Mouse (Mus musculus): ENCODE measurements around the gene Sigirr. TPM values are rescaled to one million over a fixed set of nuclear protein-coding genes. Genes with fewer than 3 reads are reported as not detected.

Gene Sigirr
- polyA plus RNA-seq, 1 experiment from 2014 or later: 2.3 TPM

DNA sequence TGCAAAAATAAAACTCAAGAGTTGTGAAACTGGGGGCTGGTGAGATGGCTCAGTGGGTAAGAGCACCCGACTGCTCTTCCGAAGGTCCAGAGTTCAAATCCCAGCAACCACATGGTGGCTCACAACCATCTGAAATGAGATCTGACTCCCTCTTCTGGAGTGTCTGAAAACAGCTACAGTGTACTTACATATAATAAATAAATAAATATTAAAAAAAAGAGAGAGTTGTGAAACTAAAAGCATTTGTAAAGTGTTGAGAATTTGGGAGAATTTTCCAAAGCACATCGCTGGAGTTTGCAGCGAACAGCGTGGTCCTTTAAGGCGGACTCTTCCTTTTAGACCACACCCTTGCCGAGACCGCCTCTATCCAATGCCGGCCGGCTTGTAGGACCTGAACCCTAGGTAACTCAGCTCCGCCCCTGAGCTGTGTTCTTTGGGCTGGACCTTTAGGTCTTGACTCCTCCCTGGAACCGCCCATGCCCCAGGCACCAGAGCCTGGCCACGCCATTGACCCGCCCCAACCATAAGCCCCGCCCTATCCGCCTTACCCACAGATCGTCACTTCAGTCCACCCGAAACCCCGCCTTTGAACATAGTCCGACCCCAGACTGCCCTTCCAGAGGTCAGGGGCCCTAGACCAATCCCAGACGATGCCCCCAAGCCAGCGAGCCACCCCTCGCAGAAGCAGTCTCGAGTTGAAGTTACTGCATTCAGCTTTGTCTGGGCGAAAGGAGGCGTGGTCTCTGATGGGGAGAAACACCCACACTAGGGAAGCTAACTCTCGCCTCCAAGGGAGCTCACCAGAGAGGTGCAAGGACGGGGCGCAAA, 22.5 kb upstream of the Sigirr start:
- peak overlapping the region; percentile 61 for H3K4me3 ChIP-seq
- H3K27ac ChIP-seq (replicated peaks): peak overlapping the region; percentile 89
- peak; percentile 98 for DNase-seq (ENCODE audit: low spot score)
- WGBS: 3% methylated on average over 29 of the region's 29 CpGs
- no peaks in the 10 kb centered on the region for H3K9me3 ChIP-seq (replicated peaks)
- H3K4me1 ChIP-seq: peaks cover 12% of the 10 kb centered on the region
- H3K36me3 ChIP-seq: no peaks in the 10 kb centered on the region
- H3K27me3 ChIP-seq (ENCODE audit: low read depth, poor library complexity, severe bottlenecking): peaks cover 7% of the 10 kb centered on the region

DNA sequence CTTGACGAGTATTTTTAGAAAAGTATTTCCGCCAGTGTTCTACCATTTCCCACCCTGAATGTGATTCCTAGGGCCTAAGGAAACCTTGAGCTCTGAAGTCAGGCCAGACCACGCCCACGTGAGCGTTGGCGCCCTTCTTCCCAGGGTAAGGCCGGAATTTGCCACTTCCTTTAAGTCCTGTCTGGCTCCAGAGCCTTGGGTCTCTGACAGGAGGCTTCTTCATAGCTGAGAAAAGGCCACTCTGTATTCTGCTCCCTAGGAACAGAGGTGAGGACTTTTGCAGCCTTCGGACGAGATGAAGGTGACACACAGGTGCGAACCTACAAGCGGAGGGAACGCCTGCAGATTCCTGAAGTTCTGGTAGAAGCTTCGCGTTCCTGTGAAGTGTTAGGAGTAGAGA, 21.9 kb upstream of the Sigirr start, which contains the start of gene Ptdss2:
TSS of gene Ptdss2 (plus strand) at position 138 of the 400 bp plus-strand sequence.
- Histone ChIP-seq H3K4me1 (peaks cover 12% of the 10 kb centered on the region), H3K4me3 (peak within 1 kb of the TSS; percentile 61), H3K9me3 (replicated peaks) (no peaks in the 10 kb centered on the region), H3K27ac (replicated peaks) (peak within 1 kb of the TSS; percentile 89), H3K36me3 (no peaks in the 10 kb centered on the region), H3K27me3 (ENCODE audit: low read depth, poor library complexity, severe bottlenecking) (peaks cover 14% of the 10 kb centered on the region)
- WGBS: 54% methylated on average over 14 of the region's 14 CpGs
- DNase-seq (ENCODE audit: low spot score): peak; percentile 18

DNA sequence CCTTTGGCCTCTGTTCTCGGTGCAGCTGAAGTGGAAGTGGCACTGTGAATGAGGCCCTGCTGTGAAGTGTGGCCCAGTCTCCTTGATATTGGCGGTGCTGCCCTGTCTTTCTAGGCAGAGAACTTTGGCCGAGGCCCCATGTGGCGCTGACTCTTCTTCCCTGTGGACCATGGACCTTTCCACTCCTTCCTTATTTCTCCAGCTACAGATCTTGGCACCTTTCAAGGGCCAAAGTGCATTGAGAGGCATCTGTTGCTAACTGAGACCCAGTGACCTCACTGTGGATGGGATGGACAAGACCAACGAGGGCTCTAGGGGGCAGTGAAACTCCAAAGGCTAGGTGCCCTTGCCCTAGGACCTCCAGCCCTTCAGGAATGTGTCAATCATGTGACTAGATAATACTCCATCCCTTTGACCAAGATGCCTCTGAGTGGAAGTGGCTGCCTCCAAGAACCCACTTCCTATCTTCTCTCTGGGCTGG, 20.7 kb upstream of the Sigirr start:
- WGBS: 77% methylated on average over 5 of the region's 5 CpGs
- Histone ChIP-seq H3K36me3 (no peaks in the 10 kb centered on the region), H3K27me3 (ENCODE audit: low read depth, poor library complexity, severe bottlenecking) (peaks cover 25% of the 10 kb centered on the region), H3K4me1 (peaks cover 12% of the 10 kb centered on the region), H3K27ac (replicated peaks) (no peak overlapping the region), H3K9me3 (replicated peaks) (no peaks in the 10 kb centered on the region), H3K4me3 (no peak overlapping the region)
- DNase-seq (ENCODE audit: low spot score): no peak

DNA sequence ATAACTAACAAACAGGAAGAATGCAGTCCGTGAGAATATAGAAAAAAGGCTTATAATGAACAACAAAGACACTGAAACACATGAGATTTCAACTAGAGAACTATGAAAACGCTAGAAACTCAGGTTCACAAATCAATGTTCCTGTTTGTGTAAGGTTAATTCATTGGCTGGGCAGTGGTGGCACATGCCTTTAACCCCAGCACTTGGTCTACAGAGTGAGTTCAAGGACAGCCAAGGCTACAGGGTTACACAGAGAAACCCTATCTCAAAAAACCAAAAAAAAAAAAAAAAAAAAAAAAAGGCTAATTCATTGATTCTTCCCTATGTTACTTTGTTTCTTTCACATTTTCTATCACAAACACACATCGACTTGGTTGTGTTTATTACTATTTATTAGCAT, 20.2 kb upstream of the Sigirr start:
- Histone ChIP-seq H3K4me3 (no peak overlapping the region), H3K27me3 (ENCODE audit: low read depth, poor library complexity, severe bottlenecking) (peaks cover 25% of the 10 kb centered on the region), H3K9me3 (replicated peaks) (no peaks in the 10 kb centered on the region), H3K27ac (replicated peaks) (no peak overlapping the region), H3K36me3 (no peaks in the 10 kb centered on the region), H3K4me1 (peaks cover 12% of the 10 kb centered on the region)
- WGBS: 87% methylated on average over 3 of the region's 3 CpGs
- DNase-seq (ENCODE audit: low spot score): no peak

DNA sequence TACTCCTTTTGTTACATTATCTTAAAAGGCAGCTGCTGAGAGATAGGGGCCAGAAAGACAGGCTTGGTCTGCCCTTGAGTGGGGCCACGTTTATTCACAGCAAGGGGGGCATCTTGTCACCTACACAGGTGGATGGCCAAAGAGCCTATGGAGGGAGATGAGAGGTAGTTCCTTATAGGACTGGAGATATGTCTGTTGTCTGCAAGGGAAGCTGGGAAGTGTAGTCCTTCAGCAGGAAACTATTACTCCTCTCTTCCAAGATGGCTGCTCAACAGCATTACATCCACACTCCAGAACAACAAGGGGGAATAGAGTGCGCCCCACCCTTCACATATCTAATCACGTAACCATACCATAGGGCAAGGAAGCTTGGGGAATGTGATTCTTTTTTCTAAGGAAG, 19.1 kb upstream of the Sigirr start:
- 72% methylated on average over 3 of the region's 3 CpGs for WGBS
- Histone ChIP-seq H3K4me3 (no peak overlapping the region), H3K4me1 (peaks cover 12% of the 10 kb centered on the region), H3K27me3 (ENCODE audit: low read depth, poor library complexity, severe bottlenecking) (peaks cover 25% of the 10 kb centered on the region), H3K36me3 (no peaks in the 10 kb centered on the region), H3K27ac (replicated peaks) (no peak overlapping the region), H3K9me3 (replicated peaks) (no peaks in the 10 kb centered on the region)
- no peak for DNase-seq (ENCODE audit: low spot score)

DNA sequence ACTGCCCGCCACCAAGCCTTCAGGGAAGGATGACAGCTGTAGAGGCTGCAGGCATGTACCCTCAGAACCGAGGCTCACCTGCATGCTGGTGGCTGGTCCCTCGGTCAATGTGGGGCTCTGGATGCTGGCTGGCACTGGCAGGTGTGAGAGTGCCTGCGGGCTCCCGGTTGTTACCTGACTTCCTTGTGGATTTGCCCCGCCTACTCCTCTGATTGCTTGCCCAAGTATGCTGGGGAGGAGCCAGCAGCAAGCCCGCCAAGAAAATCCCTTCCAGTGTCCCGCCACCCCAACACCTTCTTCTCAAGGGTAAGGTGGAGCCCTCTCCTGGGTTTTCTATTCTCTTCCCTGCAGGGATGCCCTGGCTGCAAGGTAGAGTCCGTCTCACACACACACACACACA, 17.3 kb upstream of the Sigirr start, which contains the start of gene Ano9:
TSS of gene Ano9 (minus strand) at position 171 of the 400 bp plus-strand sequence.
- WGBS: 11% methylated on average over 9 of the region's 9 CpGs
- Histone ChIP-seq H3K4me1 (0 out of 2 replicates have a peak, but pooled peaks cover 3% of the 10 kb centered on the region), H3K36me3 (no peaks in the 10 kb centered on the region), H3K27me3 (ENCODE audit: low read depth, poor library complexity, severe bottlenecking) (peaks cover 25% of the 10 kb centered on the region), H3K9me3 (replicated peaks) (no peaks in the 10 kb centered on the region), H3K27ac (replicated peaks) (no peak within 1 kb of the TSS), H3K4me3 (no peak within 1 kb of the TSS)
- no peak for DNase-seq (ENCODE audit: low spot score)

DNA sequence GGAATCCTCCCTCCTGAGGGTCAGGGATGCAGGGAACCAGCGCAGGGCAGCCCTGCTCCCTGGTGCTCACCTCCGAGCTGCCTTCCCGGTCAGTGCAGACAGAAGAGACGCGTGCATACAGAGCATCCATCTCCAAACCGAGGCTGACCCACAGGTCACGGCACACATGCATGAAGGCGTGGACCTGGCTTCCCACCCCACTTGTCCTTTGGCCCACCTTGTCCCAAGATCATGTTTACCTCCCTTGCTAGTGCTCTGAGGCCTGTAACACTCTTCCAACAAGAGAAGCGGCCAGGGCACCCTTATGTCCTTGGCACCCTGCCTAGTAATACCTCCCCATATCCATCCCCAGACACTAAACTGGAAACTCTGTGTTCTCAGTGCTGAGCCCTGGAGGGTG, 15.5 kb upstream of the Sigirr start:
- WGBS: 93% methylated on average over 9 of the region's 9 CpGs
- H3K9me3 ChIP-seq (replicated peaks): no peaks in the 10 kb centered on the region
- no peak overlapping the region for H3K4me3 ChIP-seq
- DNase-seq (ENCODE audit: low spot score): no peak
- no peak overlapping the region for H3K27ac ChIP-seq (replicated peaks)
- H3K36me3 ChIP-seq: no peaks in the 10 kb centered on the region
- no peaks in the 10 kb centered on the region for H3K4me1 ChIP-seq
- peaks cover 25% of the 10 kb centered on the region for H3K27me3 ChIP-seq (ENCODE audit: low read depth, poor library complexity, severe bottlenecking)

DNA sequence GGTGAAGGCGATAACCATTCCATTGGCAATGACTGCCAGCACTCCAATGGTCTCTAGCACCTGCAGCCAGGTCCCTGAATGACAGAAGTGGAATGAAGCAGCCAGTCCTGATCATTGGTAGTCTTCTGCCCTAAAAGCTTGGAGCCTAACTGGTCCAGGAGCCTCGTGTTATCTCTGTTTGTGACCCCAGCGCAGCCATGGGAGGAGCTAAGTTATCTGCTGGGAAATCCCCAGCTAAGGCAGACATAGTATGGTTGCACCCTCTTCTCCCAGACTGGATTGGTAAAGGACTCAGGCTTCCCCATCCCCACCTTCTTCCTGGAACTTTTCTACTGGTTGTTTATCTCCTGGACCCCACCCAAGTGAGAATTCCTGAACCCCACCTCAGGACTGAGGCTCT, 2.8 kb upstream of the Sigirr start:
- Histone ChIP-seq H3K27ac (replicated peaks) (no peak overlapping the region), H3K27me3 (ENCODE audit: low read depth, poor library complexity, severe bottlenecking) (peaks cover 49% of the 10 kb centered on the region)
- WGBS: 68% methylated on average over 3 of the region's 3 CpGs

DNA sequence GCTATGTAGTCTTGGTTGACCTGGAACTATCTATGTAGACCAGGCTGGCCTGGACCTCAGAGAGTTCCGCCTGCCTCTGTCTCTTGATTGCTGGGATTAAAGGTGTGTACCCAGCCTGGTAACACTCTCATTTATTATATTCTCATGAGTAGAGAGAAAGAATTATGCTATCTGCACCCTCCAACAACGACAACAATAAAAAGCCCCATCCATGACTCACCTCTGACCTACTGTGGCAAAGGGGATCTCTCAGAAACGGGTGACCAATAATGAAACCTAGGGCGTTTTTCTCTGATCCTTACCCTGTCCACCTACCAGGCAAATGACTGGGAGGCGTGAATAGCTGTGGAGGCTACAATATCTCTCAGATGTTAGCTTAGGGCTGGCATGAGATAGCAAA, 3.2 kb downstream of the Sigirr start:
- no peaks in the 10 kb centered on the region for H3K36me3 ChIP-seq
- 80% methylated on average over 5 of the region's 5 CpGs for WGBS
- H3K27ac ChIP-seq (replicated peaks): no peak overlapping the region
- peaks cover 85% of the 10 kb centered on the region for H3K27me3 ChIP-seq (ENCODE audit: low read depth, poor library complexity, severe bottlenecking)
- no peak for DNase-seq (ENCODE audit: low spot score)
- peaks cover 26% of the 10 kb centered on the region for H3K4me1 ChIP-seq
- no peak overlapping the region for H3K4me3 ChIP-seq
- no peaks in the 10 kb centered on the region for H3K9me3 ChIP-seq (replicated peaks)

More for the DNA sequence above, 2.8 kb upstream of the Sigirr start:
- DNase-seq (ENCODE audit: low spot score): no peak
- Histone ChIP-seq H3K36me3 (no peaks in the 10 kb centered on the region), H3K4me1 (peaks cover 12% of the 10 kb centered on the region), H3K4me3 (no peak overlapping the region), H3K9me3 (replicated peaks) (no peaks in the 10 kb centered on the region)

DNA sequence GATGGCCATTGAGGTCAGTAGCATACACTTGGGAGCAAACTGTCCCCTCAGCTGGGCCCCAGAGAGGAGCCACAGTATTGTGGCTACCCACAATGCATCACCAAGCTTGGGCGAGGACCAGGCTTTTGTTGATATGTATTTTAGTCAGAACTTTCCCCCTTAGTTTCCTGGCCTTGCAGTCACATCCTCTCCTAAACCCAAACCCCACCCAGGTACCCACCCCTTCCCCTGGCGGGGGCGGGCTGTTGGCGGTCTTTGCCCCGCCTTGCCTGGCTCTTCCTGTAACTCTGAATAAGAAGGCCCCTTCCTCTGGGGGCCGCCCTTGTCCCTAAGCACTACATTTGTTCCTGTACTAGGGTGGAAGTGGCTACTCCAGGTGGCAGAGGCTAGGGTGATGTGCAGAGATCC, 3.7 kb downstream of the Sigirr start:
- Histone ChIP-seq H3K27me3 (ENCODE audit: low read depth, poor library complexity, severe bottlenecking) (peaks cover 85% of the 10 kb centered on the region), H3K9me3 (replicated peaks) (no peaks in the 10 kb centered on the region), H3K36me3 (no peaks in the 10 kb centered on the region), H3K4me1 (peaks cover 31% of the 10 kb centered on the region), H3K4me3 (no peak overlapping the region), H3K27ac (replicated peaks) (no peak overlapping the region)
- WGBS: 37% methylated on average over 6 of the region's 6 CpGs
- no peak for DNase-seq (ENCODE audit: low spot score)

DNA sequence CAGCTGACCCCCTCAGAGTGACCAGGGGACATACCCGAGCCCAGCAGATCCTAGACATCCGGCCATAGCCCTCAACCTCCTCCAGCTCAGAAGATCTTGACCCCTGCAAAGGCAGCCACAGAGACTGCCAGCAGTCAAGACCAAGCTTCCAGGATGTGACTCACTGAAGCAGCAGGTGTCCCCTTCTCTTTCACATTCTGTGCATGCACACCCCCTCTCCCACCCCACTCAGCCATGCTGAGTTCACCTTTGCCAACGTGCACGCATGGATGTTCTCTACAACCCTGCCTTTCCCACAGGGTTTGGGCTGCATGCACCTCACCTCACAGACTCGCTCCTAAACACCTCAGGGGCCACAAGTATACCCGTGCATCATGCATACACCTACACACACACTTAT, 4.4 kb downstream of the Sigirr start:
- H3K9me3 ChIP-seq (replicated peaks): no peaks in the 10 kb centered on the region
- WGBS: 79% methylated on average over 6 of the region's 6 CpGs
- H3K4me3 ChIP-seq: no peak overlapping the region
- peaks cover 31% of the 10 kb centered on the region for H3K4me1 ChIP-seq
- H3K36me3 ChIP-seq: no peaks in the 10 kb centered on the region
- H3K27ac ChIP-seq (replicated peaks): no peak overlapping the region
- no peak for DNase-seq (ENCODE audit: low spot score)
- peaks cover 85% of the 10 kb centered on the region for H3K27me3 ChIP-seq (ENCODE audit: low read depth, poor library complexity, severe bottlenecking)

DNA sequence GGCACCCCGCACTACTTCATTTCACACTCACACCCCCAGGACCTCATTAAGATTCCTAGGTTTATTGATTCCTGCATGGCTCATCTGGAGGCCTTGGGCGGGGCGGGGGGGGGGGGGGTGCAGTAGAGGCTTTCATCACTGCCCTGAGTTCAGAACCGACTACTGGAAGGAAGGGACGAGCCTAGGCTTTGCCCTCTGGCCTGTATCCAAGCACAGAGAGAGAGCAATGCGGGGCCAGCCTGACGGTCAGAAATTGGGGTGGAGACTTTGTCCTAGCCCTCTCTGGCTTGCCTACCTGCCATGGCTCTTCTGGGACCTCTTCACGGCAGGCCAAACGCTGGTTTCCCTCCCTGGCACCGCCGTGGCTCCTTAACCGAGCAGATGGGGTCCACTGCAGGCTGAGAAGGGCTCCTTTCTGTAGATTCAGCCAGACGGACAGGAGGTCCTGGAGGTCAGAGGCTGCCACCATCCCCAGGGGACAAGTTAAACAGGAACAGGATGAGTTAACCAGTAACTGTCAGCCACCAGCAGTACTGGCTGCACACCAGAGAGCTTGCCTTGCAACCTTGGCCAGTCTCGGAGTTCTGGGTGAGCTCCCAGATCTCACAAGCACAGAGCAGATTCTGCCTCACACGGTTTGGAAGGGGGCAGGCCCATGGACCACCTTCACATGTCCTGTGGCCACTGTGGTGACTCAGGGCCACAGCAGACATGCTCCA, 5.7 kb downstream of the Sigirr start:
- peaks cover 85% of the 10 kb centered on the region for H3K27me3 ChIP-seq (ENCODE audit: low read depth, poor library complexity, severe bottlenecking)
- DNase-seq (ENCODE audit: low spot score): no peak
- no peak overlapping the region for H3K4me3 ChIP-seq
- no peaks in the 10 kb centered on the region for H3K9me3 ChIP-seq (replicated peaks)
- H3K4me1 ChIP-seq: peaks cover 24% of the 10 kb centered on the region
- no peak overlapping the region for H3K27ac ChIP-seq (replicated peaks)
- no peaks in the 10 kb centered on the region for H3K36me3 ChIP-seq
- WGBS: 72% methylated on average over 15 of the region's 15 CpGs

DNA sequence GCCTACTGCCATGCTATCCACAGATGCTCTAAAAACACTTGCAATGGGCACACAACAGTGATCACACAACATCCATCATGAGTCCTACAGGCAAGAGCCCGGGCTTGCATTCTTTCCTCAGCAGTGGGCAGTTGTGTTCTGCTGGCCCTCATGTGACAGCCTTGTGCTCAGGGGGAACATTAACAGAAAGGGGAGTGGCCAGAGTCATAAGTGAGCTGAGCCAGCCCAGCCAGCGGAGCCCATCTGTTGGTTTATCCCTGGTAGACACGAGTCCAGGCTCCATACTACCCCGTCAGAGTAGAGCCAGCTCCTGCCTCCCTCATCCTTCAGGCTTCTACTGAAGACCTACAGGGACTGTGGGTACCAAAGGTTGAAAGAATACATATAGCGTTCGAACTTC, 6.4 kb downstream of the Sigirr start:
- peaks cover 85% of the 10 kb centered on the region for H3K27me3 ChIP-seq (ENCODE audit: low read depth, poor library complexity, severe bottlenecking)
- H3K4me1 ChIP-seq: peaks cover 22% of the 10 kb centered on the region
- no peaks in the 10 kb centered on the region for H3K36me3 ChIP-seq
- no peak overlapping the region for H3K4me3 ChIP-seq
- no peak overlapping the region for H3K27ac ChIP-seq (replicated peaks)
- 88% methylated on average over 6 of the region's 6 CpGs for WGBS
- DNase-seq (ENCODE audit: low spot score): no peak
- H3K9me3 ChIP-seq (replicated peaks): no peaks in the 10 kb centered on the region
